Mouse (Mus musculus): Measurements from ENCODE around the gene Gm49336. TPM values are rescaled to one million over a fixed set of nuclear protein-coding genes. Genes with fewer than 3 reads are reported as not detected.

Gene Gm49336
- polyA plus RNA-seq, 1 experiment from 2014 or later = 68.8 TPM

MicroRNAs within 50 kb of the gene (microRNA counts, 519-probe panel; counts per million panel counts)
- not detected for microRNA mmu-miR-719

Other genes with a start within 250 kb of the Gm49336 start
- gene Atp8a2, start 54.3 kb downstream of the Gm49336 start, polyA plus RNA-seq (2014; fragmentation: Nextera tagmentation; extraction: Ambion mirVana) = 10.2 and 10.3 TPM in 2 replicates
- not detected in 2 replicates for gene Nupl1, start 76 bp downstream of the Gm49336 start, polyA plus RNA-seq (2014; fragmentation: Nextera tagmentation; extraction: Ambion mirVana)
- gene Mtmr6, start 13.7 kb upstream of the Gm49336 start, polyA plus RNA-seq (2014; fragmentation: Nextera tagmentation; extraction: Ambion mirVana) = 46.4 and 53.3 TPM in 2 replicates
- gene Amer2, start 121.8 kb upstream of the Gm49336 start, polyA plus RNA-seq (2014; fragmentation: Nextera tagmentation; extraction: Ambion mirVana) = 12.0 and 12.6 TPM in 2 replicates